Mouse (Mus musculus) liver, adult 2 months (tissue): ENCODE measurements at regions not wholly inside any gene's neighbourhood (a gene's known extent, or its start where the extent isn't known, plus 50 kb on each side); places are given as distances from the start of the nearest gene placed in this dataset.
A peak's percentile ranks its signal among the peaks of the same experiment; 100 is the strongest.

ENCODE experiments used
- CTCF ChIP-seq: fragments of 200-500 bp; IDR thresholded peaks from 2 replicates; pipeline ENCODE4 v1.5.1; 2011; ENCODE audit warnings: low read depth, low read length, control low read depth
- POLR2A ChIP-seq: fragments of 200-500 bp; IDR thresholded peaks from 2 replicates; pipeline ENCODE4 v1.6.1; 2011; ENCODE audit warnings: low read length, control low read depth; ENCODE audit not compliant: insufficient read depth; ENCODE audit errors: extremely low read depth

DNA sequence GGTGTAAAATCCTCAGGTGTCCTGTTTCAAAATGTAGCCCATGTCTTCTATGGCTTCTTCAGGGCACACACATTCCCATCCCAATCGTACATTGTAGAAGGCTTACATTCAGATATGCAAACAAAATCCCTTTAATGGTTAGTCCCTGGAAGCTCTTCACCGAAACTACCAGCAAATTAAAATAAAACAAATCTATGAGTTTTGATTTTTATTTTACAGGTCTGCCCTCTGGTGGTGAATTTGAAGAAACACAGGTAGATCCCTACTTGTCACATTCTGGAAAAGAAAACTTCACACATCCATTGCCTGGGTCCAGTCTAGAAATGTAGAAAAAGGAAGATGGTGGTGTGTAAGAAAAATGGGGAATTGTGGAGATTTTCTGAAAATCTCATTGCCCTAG is 51.5 kb upstream of the Slc25a36 start:
- TF ChIP-seq POLR2A (no peak), CTCF (peak; percentile 42)
